Mouse (Mus musculus) limb, embryonic 11.5 days (tissue): Measurements from ENCODE around the gene Psrc1. TPM values are rescaled to one million over a fixed set of nuclear protein-coding genes. Genes with fewer than 3 reads are reported as not detected.

ENCODE experiments used
- ATAC-seq: fragments of 200-750 bp; cut with Nextera tagmentation; 2 replicates; pipeline ENCODE4 v1.8.0; 2017; ENCODE audit warnings: low read depth; ENCODE audit not compliant: insufficient number of reproducible peaks, low FRiP score, low TSS enrichment
- DNase-seq: peaks from one replicate; pipeline ENCODE4 v3.0.0-alpha.2; 2015; ENCODE audit warnings: low spot score
- H3K27ac ChIP-seq: fragments of 300-500 bp; sonication (generic); replicated peaks from 2 replicates; pipeline ENCODE4 v1.5.1; 2014; ENCODE audit warnings: low read depth, mild to moderate bottlenecking, low read length
- H3K27me3 ChIP-seq: fragments of 300-500 bp; sonication (generic); 2 replicates; pipeline ENCODE4 v1.6.1; 2014; ENCODE audit warnings: mild to moderate bottlenecking, low read length, mixed read lengths; ENCODE audit not compliant: control insufficient read depth, insufficient read depth
- H3K36me3 ChIP-seq: fragments of 300-500 bp; sonication (generic); 2 replicates; pipeline ENCODE4 v1.6.1; 2014; ENCODE audit warnings: mild to moderate bottlenecking, low read length, moderate library complexity, mixed read lengths; ENCODE audit not compliant: control insufficient read depth, insufficient read depth
- H3K4me1 ChIP-seq: fragments of 300-500 bp; sonication (generic); 2 replicates; pipeline ENCODE4 v1.6.1; 2014; ENCODE audit warnings: low read length, mixed read lengths; ENCODE audit not compliant: control insufficient read depth, insufficient read depth
- H3K4me2 ChIP-seq: fragments of 300-500 bp; sonication (generic); 2 replicates; pipeline ENCODE4 v1.6.1; 2014; ENCODE audit warnings: low read depth, mild to moderate bottlenecking, moderate library complexity; ENCODE audit not compliant: severe bottlenecking
- H3K4me3 ChIP-seq: fragments of 300-500 bp; sonication (generic); 2 replicates; pipeline ENCODE4 v1.5.1; 2014; ENCODE audit warnings: low read depth, low read length
- H3K9ac ChIP-seq: fragments of 300-500 bp; sonication (generic); 2 replicates; pipeline ENCODE4 v1.6.1; 2014; ENCODE audit warnings: mild to moderate bottlenecking, low read length
- H3K9me3 ChIP-seq: fragments of 300-500 bp; sonication (generic); 2 replicates; pipeline ENCODE4 v1.6.1; 2016; ENCODE audit warnings: low read length; ENCODE audit not compliant: control insufficient read depth
- WGBS: fragments of 180-500 bp; shearing (Covaris S2); extraction: QIAGEN DNeasy Blood & Tissue Kit; methylation state at CpG from one replicate; pipeline ENCODE4 v1.1.7; 2014; 5-methylcytosine and 5-hydroxymethylcytosine counted together
- polyA plus RNA-seq: library from polyadenylated mRNA; unstranded; fragments of >200 nt; fragmentation: Nextera tagmentation; extraction: Ambion mirVana; gene quantifications from 2 replicates; pipeline ENCODE4 v1.2.1, GENCODE M21; 2014

Psrc1 gene
- polyA plus RNA-seq, 1 experiment from 2014 or later: 79.5 TPM

- Histone ChIP-seq H3K36me3 (peaks cover 3% of the 10 kb centered on the region; the same call in 1 of the 2 replicates), H3K27ac (no peak overlapping the region), H3K9ac (no peak overlapping the region; the same call in 1 of the 2 replicates), H3K27me3 (no peaks in the 10 kb centered on the region), H3K4me1 (no peaks in the 10 kb centered on the region), H3K4me2 (no peak overlapping the region), H3K4me3 (no peak overlapping the region), H3K9me3 (no peaks in the 10 kb centered on the region)
- ATAC-seq (no peak), DNase-seq (no peak)
- whole genome bisulfite sequencing: 63% methylated on average over 8 of the region's 8 CpGs
Observed at GRCm38 (mm10) chr3:108409656-108410358, 26.2 kb downstream of the Psrc1 start.

GRCm38 (mm10) chr3:108410359-108410714, 26.7 kb downstream of the Psrc1 start:
- peaks cover 3% of the 10 kb centered on the region; the same call in 1 of the 2 replicates for H3K36me3 ChIP-seq
- H3K4me1 ChIP-seq: 0 out of 2 replicates have a peak, but pooled peaks cover 2% of the 10 kb centered on the region

GRCm38 (mm10) chr3:108411026-108411753, 27.6 kb downstream of the Psrc1 start:
- 0 out of 2 replicates have a peak, but pooled peaks cover 3% of the 10 kb centered on the region for H3K4me1 ChIP-seq
- H3K4me3 ChIP-seq: no peak overlapping the region
- no peak overlapping the region for H3K9ac ChIP-seq
- peaks cover 3% of the 10 kb centered on the region; the same call in 1 of the 2 replicates for H3K36me3 ChIP-seq
- no peak overlapping the region for H3K4me2 ChIP-seq
- H3K27ac ChIP-seq: no peak overlapping the region
- ATAC-seq (no peak), DNase-seq (no peak)
- peaks cover 1% of the 10 kb centered on the region for H3K27me3 ChIP-seq
- H3K9me3 ChIP-seq: no peaks in the 10 kb centered on the region
- 66% methylated on average over 5 of the region's 5 CpGs for WGBS

More at GRCm38 (mm10) chr3:108410359-108410714, 26.7 kb downstream of the Psrc1 start:
- no peak overlapping the region for H3K4me2 ChIP-seq
- WGBS: 40% methylated on average over 5 of the region's 5 CpGs
- H3K9ac ChIP-seq: no peak overlapping the region; the same call in 1 of the 2 replicates
- no peaks in the 10 kb centered on the region for H3K9me3 ChIP-seq
- no peak overlapping the region for H3K27ac ChIP-seq
- no peak overlapping the region for H3K4me3 ChIP-seq
- ATAC-seq: no peak
- no peak for DNase-seq
- no peaks in the 10 kb centered on the region for H3K27me3 ChIP-seq

GRCm38 (mm10) chr3:108411754-108412121, 28.1 kb downstream of the Psrc1 start:
- DNase-seq: no peak

GRCm38 (mm10) chr3:108413634-108414360, 30.2 kb downstream of the Psrc1 start:
- no peak for ATAC-seq
- H3K9me3 ChIP-seq: no peaks in the 10 kb centered on the region
- DNase-seq: no peak

More at GRCm38 (mm10) chr3:108411754-108412121, 28.1 kb downstream of the Psrc1 start:
- H3K9me3 ChIP-seq: no peaks in the 10 kb centered on the region
- no peak overlapping the region for H3K4me2 ChIP-seq
- peaks cover 6% of the 10 kb centered on the region for H3K27me3 ChIP-seq
- 0 out of 2 replicates have a peak, but pooled peaks cover 3% of the 10 kb centered on the region for H3K4me1 ChIP-seq
- 82% methylated on average over 8 of the region's 8 CpGs for WGBS
- H3K9ac ChIP-seq: no peak overlapping the region
- no peak overlapping the region for H3K4me3 ChIP-seq
- no peak for ATAC-seq
- H3K36me3 ChIP-seq: peaks cover 3% of the 10 kb centered on the region; the same call in 1 of the 2 replicates
- no peak overlapping the region for H3K27ac ChIP-seq

GRCm38 (mm10) chr3:108414857-108415830, 31.5 kb downstream of the Psrc1 start, which contains the start of gene Celsr2:
Celsr2 (minus strand) TSS chr3:108415552.
- peak within 1 kb of the TSS; percentile 99 for H3K4me2 ChIP-seq
- 0 out of 2 replicates have a peak, but pooled peaks cover 3% of the 10 kb centered on the region for H3K4me1 ChIP-seq
- no peaks in the 10 kb centered on the region for H3K9me3 ChIP-seq
- DNase-seq (peak; percentile 70), ATAC-seq (peak; percentile 33; the same call in 1 of the 2 replicates)
- 9% methylated on average over 49 of the region's 67 CpGs for WGBS
- peak within 1 kb of the TSS; percentile 65 for H3K9ac ChIP-seq
- H3K36me3 ChIP-seq: peaks cover 3% of the 10 kb centered on the region; the same call in 1 of the 2 replicates
- H3K27ac ChIP-seq: no peak within 1 kb of the TSS
- peaks cover 6% of the 10 kb centered on the region for H3K27me3 ChIP-seq
- H3K4me3 ChIP-seq: peak within 1 kb of the TSS; percentile 71

More at GRCm38 (mm10) chr3:108413634-108414360, 30.2 kb downstream of the Psrc1 start:
- WGBS: 96% methylated on average over 35 of the region's 35 CpGs
- no peak overlapping the region for H3K27ac ChIP-seq
- no peak overlapping the region for H3K4me3 ChIP-seq
- no peak overlapping the region for H3K9ac ChIP-seq
- no peak overlapping the region for H3K4me2 ChIP-seq
- 0 out of 2 replicates have a peak, but pooled peaks cover 3% of the 10 kb centered on the region for H3K4me1 ChIP-seq
- H3K36me3 ChIP-seq: peaks cover 3% of the 10 kb centered on the region; the same call in 1 of the 2 replicates
- H3K27me3 ChIP-seq: peaks cover 6% of the 10 kb centered on the region

- ATAC-seq (peak; percentile 59; the same call in 1 of the 2 replicates), DNase-seq (peak; percentile 88)
- peaks cover 3% of the 10 kb centered on the region; the same call in 1 of the 2 replicates for H3K36me3 ChIP-seq
- peak overlapping the region; percentile 65 for H3K9ac ChIP-seq
- H3K4me1 ChIP-seq: 0 out of 2 replicates have a peak, but pooled peaks cover 3% of the 10 kb centered on the region
- peak overlapping the region; percentile 71 for H3K4me3 ChIP-seq
- H3K27ac ChIP-seq: no peak overlapping the region
- peaks cover 6% of the 10 kb centered on the region for H3K27me3 ChIP-seq
- WGBS: under 1% methylated on average over 48 of the region's 48 CpGs
- H3K4me2 ChIP-seq: peak overlapping the region; percentile 99
- H3K9me3 ChIP-seq: no peaks in the 10 kb centered on the region
Observed at GRCm38 (mm10) chr3:108415831-108416223, 32.2 kb downstream of the Psrc1 start.
